Mouse (Mus musculus) cerebellum, adult 2 months (tissue): Measurements from ENCODE around the gene Lzic.
"Not testable (repeated sequence)": the region's sequence is repeated elsewhere in the genome, so short reads cannot be mapped to it uniquely, and the experiment has no call there.

ENCODE experiments used
- CTCF ChIP-seq: fragments of 200-500 bp; IDR thresholded peaks from 2 replicates; pipeline ENCODE4 v1.5.1; 2011; ENCODE audit warnings: low read depth, mild to moderate bottlenecking, control low read depth, low read length, moderate library complexity, borderline replicate concordance; ENCODE audit not compliant: insufficient read depth
- POLR2A ChIP-seq: fragments of 200-500 bp; IDR thresholded peaks from 2 replicates; pipeline ENCODE4 v1.6.1; 2011; ENCODE audit warnings: low read length, control low read depth, borderline replicate concordance; ENCODE audit not compliant: insufficient read depth

GRCm38 (mm10) chr4:149457163-149457562, 27.9 kb upstream of the Lzic start:
- TF ChIP-seq POLR2A, CTCF: not testable (repeated sequence)
